Mouse (Mus musculus): ENCODE data around the gene Btnl1.

The Btnl1 gene

DNA sequence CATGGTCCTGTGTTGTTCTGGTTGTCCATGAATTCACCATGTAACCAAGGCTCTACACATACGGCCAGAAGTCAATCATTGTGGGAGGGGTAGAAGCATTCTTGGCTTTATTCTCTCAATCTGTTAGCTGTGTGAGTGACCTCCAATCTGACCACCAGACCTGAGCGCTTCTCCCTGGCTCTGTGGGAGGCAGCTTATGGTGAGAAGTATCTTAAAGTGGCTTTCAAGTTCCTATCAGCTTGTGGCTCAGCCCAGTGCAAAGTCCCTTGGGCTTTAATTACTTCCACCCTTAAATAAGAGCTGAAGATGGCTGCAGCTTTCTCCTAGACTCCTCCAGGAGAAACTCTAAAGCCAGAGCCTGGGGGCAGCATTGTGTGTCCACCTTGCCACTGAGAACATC, at the start of gene Btnl1:
Btnl1 (plus strand) TSS at position 286 of the 400 bp plus-strand sequence.
- no peak for DNase-seq

DNA sequence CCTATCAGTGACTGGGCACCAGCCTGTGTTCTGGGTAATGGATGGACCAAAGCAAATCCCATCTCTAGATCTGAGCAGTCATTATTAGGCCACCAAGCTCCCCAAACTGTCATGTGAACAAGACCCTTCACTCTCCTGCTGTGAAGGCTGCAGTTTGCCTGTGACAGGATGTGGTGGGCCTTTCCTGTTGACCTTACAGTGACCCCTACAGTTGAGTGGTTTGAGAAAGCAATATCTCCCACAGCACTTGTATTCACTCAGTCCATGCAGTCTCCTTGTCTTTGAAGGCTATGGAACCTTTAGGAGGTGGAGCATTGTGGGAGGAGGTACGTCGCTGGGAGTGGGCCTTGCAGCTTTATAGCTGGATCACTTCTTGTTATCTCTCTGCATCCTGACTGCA, 47.1 kb upstream of the Btnl1 start:
- no peak for DNase-seq

DNA sequence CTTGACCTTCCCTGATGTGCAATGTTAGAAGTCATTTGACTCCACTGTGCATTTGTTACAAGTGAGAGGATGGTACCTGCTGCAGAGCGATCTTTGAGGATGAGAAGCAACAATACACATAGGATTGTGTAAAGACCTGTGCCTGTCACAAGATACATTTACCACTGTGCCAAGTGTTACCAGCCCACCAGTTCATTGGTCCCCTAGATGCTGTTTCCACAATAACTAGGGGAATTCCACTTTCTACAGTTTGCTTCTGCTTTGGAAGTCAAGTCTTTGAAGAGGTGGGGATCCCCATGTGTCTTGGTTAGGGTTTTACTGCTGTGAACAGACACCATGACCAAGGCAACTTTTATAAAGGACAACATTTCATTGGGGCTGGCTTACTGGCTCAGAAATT, 45.7 kb upstream of the Btnl1 start:
- no peak for DNase-seq

DNA sequence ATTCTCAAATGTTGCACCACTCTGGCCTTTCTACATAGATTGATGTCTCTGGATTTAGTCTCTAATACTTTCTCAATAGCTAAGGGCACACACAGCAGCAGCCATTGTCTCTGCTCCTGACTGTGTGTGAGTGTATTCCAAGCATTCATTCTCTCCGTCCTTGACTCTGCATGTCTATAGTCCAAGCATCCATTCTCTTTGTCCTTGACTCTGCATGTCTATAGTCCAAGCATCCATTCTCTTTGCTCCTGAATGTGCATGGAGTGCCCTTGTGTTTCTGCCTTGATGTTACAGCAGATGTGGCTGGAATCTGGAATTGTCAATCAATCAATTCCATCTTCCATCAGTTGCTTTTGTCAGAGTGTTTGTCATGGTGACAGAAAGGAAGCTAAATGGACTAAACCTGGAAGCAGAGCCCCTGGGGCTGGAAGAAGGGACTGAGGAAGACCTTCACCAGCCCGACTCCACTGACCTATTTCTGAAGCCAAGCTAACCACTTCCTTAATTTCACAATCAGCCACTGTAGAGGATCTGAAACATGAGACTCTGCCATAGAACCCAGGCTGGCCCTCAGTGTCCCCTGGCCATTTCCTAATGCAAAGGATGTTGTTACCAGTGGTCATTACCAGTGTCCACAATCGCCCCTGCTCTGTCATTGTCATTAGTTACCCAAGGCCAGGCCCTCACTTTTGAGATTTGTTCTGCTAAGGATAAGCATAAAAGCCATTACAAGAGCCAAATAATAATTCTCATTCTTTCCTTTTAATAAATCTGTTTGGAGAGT, 36.1 kb upstream of the Btnl1 start:
- DNase-seq, result no peak

DNA sequence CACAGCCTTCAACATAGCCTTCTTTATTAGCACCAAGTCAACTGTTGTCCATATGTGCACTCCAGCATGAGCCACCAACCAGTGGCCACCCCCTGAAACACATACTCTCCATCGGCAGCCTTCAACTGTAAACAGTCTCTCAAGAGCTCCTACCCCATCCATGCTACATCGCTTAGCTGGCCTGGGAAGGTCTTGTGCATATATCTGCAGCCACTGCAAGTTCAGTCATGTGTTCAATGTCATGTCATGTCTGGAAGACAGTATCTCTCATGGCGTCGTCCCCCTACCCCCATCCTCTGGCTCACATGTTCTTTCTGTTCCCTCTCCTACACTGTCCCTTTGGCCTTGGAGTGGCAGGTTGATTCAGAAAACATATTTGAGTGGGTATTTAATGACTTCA, 32.0 kb upstream of the Btnl1 start:
- no peak for DNase-seq

DNA sequence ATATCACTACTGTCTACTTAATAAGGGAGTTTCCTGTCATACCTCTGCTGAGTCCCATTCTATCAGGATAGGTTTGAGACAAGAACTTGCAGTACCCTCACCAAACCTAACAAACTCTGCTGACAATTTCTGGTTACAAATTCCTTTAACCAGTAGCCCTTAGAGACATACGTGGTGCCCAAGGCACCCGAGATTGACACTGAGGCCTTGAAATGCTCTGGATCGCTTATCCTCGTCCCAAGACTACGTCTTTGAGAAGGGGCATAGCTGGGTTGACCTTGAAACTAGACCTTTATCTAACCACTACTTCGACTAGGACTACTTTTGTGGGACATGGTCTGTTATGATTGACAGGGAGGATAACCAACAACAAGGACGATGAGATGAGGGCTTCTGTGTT, 31.4 kb upstream of the Btnl1 start:
- DNase-seq, result no peak

DNA sequence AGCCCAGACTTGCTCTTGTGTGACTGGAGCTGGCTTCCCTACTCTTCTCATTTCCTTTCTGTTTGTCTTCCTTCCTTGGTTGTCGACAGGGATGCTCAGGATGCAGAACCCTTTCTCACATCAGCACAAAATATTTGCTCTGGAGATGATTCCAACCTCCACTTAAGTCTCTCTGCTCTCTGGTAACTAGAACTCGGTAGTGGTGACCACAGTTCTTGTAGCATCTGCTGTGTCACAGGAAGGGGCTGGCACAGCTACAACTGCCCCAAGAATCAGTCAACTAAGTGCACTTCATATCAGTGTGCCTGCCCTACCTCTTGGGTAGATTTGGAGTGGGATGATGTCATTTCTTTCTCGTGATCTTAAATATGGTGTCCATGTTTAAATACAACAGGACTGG, 30.9 kb upstream of the Btnl1 start:
- no peak for DNase-seq

GRCm38 (mm10) chr17:34347606-34348308, 29.2 kb upstream of the Btnl1 start:
- no peak for DNase-seq

DNA sequence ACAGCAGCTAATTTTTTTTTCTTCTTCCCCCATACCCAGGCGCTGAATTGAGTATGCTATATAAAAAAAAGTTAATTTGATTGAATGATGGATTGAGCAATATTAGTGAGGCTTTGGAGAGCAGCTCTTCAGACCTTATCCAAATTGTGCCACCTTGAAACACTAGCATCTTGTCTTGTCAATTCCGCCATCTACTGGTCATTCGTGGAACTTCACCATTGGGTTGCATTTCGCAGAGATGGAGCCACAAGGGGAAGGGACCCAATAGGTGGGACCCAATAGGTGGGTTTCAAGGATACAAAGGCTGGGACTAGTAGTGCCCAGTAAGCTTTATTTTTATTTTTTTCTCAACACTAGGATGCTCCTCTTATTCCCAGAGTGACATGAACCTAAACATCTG, 27.5 kb upstream of the Btnl1 start:
- peak; percentile 83 for DNase-seq

DNA sequence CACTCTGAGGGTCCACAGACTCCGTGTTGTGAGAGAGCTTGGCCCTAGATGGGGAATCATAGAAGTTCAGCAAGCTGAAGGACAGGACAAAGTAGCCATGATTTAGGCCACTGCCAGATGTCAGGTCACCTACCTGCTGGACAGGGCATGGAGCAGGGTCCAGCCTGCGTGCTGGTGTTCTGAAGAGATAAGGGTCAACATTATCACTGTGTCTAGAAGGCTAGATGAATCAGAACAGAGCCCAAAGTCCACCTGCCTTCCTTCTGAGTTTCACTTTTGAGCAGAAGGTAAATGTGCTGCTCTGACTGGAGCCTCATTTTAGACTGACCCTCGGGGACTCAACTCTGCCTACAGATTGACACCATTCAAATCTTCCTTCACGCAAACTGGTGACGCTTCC, 22.4 kb upstream of the Btnl1 start, which contains the start of gene Btnl2:
Btnl2 (plus strand) TSS at position 284 of the 400 bp plus-strand sequence.
- DNase-seq, result no peak

DNA sequence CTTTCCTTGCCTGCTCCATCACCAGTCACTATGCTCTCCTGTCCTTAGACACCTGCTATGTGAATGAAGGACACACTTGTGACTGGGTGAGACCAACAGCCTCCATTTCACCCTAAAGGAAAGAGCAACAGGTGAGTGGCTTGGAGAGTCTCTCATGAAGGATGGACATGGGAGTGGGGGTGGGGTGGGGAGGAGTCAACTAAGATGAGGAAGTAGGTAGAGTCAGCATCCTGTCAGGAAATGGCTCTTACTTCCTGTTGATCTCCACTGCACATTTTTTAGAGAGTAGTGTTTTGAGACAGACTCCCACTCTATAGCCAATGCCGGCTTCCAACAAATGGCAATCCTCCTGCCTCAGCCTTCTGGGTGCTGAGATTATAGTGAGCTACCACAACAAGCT, 22.0 kb upstream of the Btnl1 start:
- no peak for DNase-seq

DNA sequence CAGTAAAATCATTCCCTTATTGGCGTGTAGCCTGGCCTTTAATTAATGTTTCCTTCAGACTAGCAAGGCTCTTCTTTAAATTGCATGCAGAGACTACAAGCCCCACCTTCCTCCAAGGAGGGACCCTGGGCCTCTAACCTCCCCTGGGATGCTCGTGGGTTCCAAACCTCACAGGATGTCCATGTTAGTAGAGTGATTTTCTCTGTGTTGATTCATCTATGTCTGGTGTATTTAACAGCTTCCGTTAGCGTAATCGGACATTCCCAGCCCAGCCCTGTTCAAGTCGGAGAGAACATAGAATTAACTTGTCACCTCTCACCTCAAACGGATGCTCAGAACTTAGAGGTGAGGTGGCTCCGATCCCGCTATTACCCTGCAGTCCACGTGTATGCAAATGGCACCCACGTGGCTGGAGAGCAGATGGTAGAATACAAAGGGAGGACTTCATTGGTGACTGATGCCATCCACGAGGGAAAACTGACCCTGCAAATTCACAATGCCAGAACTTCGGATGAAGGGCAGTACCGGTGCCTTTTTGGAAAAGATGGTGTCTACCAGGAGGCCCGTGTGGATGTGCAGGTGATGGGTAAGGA, 13.9 kb upstream of the Btnl1 start:
- DNase-seq, result no peak

GRCm38 (mm10) chr17:34363676-34364310, 13.1 kb upstream of the Btnl1 start:
- DNase-seq, result no peak

GRCm38 (mm10) chr17:34365031-34365430, 11.9 kb upstream of the Btnl1 start:
- no peak for DNase-seq

- DNase-seq, result no peak
Observed at GRCm38 (mm10) chr17:34370563-34370962, 6.4 kb upstream of the Btnl1 start.

DNA sequence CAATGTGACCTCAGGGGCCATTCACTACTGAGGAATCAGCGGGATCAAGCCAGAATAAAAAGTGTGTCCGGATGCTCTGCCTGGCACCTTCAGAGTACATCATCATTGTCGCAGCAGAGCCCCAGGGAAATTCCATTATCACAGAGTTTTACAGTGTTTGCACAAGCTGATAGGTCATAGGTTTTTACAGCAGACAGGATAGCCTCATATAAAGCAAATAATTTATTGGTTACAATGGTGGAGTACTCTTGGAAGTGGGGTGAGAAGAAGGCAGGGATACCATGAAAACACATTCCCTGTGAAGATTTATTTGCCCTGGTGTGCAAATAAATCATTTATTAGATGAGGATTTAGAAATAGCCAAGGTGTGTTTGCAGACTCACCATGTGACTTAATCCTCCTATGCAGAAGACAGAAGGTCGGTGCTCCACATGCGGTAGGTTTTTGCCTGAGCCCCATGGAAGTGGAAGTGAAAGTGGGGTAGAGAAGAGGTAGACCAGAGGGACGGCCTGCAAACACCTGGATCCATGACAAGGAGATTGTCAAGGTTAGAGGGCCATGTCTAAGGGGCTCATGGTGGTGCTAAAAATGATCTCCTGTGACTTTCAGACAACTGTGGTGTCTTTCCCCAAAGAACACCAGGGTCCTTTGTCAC, 3.8 kb upstream of the Btnl1 start:
- DNase-seq, result no peak

DNA sequence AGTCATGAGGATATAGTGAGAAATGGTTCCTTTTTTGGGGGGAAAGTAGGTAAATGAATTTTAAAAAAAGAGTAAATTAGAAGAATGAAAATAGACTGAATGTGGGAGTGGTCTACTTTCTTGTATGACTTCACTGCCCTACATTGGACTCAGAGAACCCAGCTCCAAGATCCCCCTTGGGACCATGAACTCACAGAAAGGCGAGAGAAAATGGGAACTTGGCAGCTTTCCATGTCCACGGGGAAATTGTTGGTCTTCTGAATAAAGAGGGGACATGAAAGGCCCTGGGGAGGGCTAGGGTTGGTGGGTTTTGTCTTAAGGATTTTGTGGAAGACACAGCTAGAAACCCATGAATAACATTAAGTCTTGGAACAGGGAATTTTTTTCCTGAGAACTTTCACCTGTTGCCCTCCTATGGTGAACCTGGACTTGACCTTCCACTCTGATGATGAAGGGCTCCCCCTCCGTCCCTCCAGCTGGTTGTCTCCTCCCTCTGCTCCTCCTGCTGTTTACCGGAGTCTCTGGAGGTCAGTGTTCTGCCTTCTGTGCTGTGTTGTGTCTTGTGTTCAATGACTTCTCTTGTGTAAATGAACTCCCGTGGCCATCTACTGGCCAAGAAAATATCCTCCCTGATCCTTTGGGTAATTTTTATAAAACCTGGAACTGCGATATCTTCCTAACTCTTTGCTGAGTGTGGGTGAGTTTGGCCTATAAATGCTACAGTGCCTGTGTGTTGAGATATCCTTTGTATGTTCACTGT, 698 bp downstream of the Btnl1 start:
- no peak for DNase-seq

- DNase-seq, result no peak
Observed at GRCm38 (mm10) chr17:34378716-34379115, 1.8 kb downstream of the Btnl1 start.

GRCm38 (mm10) chr17:34379451-34379850, 2.5 kb downstream of the Btnl1 start:
- DNase-seq, result no peak

DNA sequence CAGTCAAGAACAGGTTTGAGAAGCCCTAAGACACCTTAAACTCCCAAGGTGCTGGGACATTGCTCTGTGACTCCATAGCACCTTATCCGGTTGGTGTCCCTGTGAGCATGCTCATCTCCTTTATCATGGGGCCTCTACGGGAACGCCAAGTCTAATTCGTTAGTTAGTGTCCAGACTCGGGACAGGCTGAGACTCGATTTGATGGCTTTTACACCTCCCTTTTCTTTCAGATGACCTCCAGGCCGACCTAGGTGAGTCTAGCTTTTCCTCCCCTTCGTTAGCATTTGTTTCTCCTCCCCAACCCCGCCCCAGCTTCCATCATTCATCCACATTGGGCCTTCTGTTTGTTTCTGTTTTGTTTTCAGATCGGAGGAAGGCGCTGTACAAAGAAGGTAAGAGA, 4.9 kb downstream of the Btnl1 start:
- DNase-seq, result no peak

GRCm38 (mm10) chr17:34383212-34383611, 6.3 kb downstream of the Btnl1 start:
- no peak for DNase-seq

DNA sequence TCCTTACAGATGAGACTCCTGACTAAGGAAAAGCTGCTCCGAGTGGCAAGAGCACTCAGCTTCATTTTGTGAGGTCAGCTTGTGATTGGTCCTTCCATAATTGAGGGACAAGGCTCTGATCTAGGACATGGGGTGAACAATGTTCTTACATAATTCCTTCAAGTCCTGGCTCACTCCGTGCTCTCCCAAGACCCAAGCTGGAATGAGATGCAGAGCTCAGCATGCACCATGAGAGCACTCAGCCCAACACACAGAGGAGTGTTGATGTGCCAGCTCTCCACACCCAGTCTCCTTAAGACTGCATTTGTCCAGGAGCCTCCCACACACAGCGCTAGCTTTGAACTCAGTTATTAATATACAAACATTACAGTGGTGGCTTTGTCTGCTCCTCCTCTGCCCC, 7.8 kb downstream of the Btnl1 start:
- DNase-seq, result no peak
